Mouse (Mus musculus): ENCODE measurements around the gene Clca4b.
"Not testable (repeated sequence)": the region's sequence is repeated elsewhere in the genome, so short reads cannot be mapped to it uniquely, and the experiment has no call there.

Clca4b gene

DNA sequence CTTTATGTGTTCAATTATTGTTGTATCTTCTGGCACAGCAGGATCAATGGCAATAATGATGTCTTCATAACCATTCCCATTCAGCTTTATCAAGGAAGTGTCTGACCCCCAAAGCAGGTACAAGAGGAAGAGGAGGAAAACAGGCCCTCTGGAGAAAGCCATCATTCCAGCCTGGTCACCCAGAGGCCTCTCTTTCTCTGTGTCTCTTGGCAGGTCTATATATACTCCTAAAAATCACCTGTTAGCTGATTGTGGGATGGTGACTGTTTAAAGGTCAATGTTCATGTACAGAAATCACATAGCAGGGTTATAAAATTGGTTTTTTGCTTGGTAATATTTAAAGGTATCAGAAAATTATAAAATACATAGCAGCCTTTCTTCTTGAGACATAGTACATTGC, at the start of gene Clca4b:
Gene Clca4b (minus strand): TSS at position 195 of the 400 bp plus-strand sequence.
- no peak for DNase-seq (ENCODE audit: low read depth, low spot score)

- DNase-seq (ENCODE audit: low read depth, low spot score), result no peak
Measured at GRCm38 (mm10) chr3:144980551-144980950, 48.2 kb upstream of the Clca4b start.

- no peak for DNase-seq (ENCODE audit: low read depth, low spot score)
Measured at GRCm38 (mm10) chr3:144977631-144978030, 45.3 kb upstream of the Clca4b start.

DNA sequence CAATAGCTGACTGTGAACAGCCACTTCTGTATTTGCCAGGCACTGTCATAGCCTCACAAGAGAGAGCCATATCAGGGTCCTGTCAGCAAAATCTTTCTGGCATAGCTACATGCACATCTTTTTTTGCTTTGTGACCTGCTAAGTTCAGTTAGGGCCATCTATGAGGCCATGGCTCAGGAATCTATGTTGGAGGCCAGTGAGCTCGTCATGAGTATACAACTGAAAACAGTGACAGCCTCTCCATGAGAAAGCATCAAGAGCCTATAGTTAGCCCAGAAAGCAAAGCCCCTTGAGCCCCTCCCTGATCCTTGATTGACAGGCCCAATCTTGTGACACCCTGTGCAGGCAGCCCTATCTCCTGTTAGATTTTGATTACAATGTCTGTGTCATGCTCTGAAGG, 43.8 kb upstream of the Clca4b start:
- no peak for DNase-seq (ENCODE audit: low read depth, low spot score)

DNA sequence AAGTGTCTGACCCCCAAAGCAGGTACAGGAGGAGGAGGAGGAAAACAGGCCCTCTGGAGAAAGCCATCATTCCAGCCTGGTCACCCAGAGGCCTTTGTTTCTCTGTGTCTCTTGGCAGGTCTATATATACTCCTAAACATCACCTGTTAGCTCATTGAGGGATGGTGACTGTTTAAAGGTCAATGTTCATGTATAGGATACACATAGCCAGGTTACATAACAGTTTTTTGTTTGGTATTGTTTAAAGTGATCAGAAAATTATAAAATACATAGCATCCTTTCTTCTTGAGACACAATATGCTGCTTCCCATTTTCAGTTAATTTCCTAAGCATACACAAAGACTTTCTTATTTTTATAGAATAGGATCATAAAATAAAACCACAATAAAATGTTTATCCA, 42.6 kb upstream of the Clca4b start, which contains the start of gene Clca4a:
Gene Clca4a (minus strand): TSS at position 101 of the 400 bp plus-strand sequence.
- DNase-seq (ENCODE audit: low read depth, low spot score), result no peak

DNA sequence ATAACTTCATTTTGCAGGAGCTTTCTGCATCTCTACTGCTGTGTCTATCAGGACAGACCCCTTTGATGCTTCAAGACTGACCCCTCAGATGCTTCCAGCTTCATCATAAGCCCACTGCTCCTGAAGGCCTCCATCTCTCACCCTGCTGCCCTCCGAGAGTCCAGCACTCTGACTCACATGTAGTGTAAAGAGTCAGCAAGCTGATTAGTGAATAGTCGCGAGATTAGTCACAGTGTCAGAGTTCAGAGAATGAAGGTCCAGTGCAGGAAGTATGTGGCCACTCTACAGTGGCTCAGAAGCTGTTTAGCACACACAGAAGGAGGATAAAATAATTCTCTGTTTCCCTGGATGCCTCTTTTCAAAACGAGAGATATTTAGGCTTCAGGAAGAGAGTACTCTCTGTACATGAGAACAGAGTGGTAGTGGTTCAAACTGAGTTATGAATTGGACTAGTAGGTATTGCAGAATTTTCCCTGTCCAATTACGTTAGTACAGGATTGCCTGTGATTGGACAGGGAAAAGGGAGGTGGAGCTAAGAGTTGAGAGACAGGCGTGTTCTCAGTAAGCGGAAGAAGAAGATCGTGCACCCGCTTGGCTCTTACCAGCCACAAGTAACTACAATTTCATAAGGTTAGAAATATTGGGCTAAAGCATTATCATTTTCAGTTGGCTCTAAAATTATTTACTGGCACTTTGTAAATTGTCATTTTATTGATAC, 39.4 kb upstream of the Clca4b start:
- DNase-seq (ENCODE audit: low read depth, low spot score), result no peak

DNA sequence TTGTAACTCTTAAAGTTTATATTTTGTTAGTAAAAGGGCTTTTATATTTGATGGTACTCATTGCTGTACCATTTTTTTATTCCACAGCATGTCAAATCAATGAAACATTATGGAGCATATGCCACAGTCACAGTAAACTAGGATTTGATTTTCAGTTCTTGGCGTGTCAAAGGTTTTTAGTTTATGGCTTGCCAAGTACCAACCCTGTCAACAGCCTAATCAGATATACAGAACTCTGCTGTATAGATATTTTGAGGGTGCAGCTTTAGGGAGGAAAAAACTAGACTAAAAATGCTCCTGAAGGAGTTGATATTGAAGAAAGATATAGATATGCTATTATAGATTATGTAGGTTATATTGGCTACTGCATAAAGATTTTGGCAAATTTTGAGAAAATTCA, 37.4 kb upstream of the Clca4b start:
- DNase-seq (ENCODE audit: low read depth, low spot score), result no peak

DNA sequence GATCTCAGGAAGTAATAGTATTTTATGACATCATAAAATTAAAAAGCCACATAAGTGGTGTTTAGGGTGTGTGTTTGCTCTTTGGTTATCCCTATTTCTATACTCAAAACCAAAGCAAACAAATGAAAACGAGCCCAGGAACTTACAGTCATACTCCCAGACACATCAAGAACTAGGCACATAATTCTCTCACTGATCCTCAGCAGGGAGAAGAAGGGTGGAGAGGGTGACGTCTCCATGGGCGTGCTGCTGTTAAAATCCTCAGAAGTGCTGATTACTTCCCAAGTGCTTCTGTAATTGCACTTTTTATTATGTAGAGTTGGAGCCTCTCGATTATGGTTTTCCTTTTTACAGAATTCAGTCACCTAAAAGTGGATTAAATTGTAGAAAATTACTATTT, 33.7 kb upstream of the Clca4b start:
- DNase-seq (ENCODE audit: low read depth, low spot score), result no peak

DNA sequence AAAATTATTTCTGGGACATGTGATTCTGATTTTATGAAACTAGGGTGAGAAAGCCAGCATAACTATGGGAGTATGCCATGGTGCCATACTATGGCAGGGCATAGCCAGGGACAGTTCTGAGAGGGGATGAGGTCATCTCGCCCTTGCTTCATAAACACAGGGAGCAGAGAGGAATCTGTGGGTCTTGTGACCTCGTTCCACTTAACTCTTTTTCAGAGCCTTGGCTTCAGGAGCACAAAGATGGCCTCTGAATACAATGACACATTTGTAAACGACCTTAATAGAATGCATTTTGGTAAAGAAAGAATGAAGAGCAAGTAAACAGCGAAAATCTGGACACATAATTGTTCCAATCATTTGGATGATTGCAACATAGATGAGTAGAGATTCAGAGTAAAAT, 18.5 kb upstream of the Clca4b start:
- no peak for DNase-seq (ENCODE audit: low read depth, low spot score)

DNA sequence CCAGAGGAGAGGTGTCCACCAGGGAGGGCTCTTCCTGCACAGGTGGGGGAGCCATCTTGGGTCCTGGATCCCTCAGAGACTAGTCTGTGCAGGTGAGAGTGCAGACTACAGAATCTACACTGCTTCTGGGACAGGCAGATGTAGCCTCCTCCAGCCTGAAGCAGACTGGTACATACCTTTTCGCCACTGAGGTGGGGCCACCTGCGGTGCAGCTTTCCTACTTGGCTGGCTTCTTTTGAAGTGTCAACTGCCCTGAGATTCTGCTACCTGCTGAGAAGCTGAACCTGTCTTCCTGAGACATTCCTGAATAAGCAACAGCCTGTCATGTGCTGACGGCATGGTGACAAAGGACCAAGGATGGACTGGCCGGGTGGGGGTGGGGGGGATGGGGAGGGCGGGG, 15.0 kb upstream of the Clca4b start:
- DNase-seq (ENCODE audit: low read depth, low spot score), result not testable (repeated sequence)

- DNase-seq (ENCODE audit: low read depth, low spot score), result not testable (repeated sequence)
Measured at GRCm38 (mm10) chr3:144933625-144934024, 1.3 kb upstream of the Clca4b start.

DNA sequence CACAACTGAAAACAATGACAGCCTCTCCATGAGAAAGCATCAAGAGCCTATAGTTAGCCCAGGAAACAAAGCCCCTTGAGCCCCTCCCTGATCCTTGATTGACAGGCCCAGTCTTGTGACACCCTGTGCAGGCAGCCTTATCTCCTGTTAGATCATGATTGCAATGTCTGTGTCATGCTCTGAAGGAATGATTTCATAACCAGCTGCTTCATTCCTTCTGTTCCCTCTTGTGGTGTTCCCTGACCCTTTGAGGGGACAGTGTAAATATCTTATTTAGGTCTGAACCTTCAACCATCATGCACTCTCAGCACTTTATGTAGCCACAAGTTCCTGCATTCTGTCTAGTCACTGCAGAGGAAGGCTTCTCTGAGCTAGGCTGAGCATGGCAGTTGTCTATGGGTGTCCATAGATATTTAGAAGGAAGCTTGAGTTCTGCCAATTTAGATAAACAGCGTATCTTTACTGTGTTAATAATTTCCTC, 722 bp upstream of the Clca4b start:
- DNase-seq (ENCODE audit: low read depth, low spot score), result no peak

- DNase-seq (ENCODE audit: low read depth, low spot score), result no peak
Measured at GRCm38 (mm10) chr3:144914014-144914413, 18.3 kb downstream of the Clca4b start.

DNA sequence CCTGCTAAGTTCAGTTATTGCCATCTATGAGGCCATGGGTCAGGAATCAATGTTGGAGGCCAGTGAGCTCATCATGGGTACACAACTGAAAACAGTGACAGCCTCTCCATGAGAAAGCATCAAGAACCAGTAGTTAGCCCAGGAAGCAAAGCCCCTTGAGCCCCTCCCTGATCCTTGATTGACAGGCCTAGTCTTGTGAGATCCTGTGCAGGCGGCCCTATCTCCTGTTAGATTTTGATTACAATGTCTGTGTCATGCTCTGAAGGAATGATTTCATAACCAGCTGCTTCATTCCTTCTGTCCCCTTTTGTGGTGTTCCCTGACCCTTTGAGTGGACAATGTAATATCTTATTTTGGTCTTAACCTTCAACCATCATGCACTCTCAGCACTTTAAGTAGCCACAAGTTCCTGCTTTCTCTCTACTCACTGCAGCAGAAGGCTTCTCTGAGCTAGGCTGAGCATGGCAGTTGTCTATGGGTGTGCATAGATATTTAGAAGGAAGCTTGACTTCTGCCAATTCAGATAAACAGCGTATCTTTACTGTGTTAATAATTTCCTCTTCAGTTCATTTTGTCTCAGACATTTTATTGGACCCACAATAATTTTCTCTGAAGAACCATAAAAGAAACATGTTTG, 35.2 kb downstream of the Clca4b start:
- DNase-seq (ENCODE audit: low read depth, low spot score), result no peak

DNA sequence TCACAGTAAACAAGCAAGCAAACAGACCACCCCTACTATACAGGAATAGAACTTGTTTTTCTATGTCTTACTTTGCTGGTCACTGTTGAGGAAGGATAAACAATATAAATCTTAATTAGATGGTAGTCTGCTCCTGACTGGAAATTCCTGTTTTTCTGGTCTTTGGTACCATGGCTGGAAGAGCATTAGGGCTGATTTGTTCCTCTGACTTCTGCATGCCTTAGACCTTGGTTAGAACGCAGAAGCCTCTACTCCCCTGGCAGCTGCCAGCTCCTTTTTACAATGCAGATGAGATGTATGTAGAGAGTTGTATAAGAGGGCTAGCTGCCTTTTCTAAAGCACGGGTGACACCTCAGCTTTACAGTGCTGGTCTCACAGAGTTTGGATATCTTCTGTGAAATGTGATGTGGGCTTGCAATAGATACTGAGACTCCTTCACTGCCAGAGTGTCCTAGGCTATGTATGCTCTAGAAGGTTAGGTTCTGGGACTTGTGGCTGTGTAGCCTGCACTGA, 42.0 kb downstream of the Clca4b start:
- no peak for DNase-seq (ENCODE audit: low read depth, low spot score)

DNA sequence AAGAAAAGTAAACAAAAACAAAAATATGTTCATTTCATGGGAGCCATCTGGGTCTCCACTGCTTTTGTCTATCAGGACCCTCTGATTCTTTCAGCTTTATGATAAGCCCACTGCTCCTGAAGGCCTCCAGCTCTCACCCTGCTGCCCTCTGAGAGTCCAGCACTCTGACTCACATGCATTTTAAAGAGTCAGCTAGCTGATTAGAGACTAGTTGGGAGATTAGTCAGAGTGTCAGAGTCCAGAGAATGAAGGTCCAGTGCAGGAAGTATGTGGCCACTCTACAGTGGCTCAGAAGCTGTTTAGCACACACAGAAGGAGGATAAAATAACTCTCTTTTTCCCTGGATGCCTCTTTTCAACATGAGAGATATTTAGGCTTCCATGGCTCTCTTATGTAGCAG, 45.4 kb downstream of the Clca4b start:
- DNase-seq (ENCODE audit: low read depth, low spot score), result no peak

DNA sequence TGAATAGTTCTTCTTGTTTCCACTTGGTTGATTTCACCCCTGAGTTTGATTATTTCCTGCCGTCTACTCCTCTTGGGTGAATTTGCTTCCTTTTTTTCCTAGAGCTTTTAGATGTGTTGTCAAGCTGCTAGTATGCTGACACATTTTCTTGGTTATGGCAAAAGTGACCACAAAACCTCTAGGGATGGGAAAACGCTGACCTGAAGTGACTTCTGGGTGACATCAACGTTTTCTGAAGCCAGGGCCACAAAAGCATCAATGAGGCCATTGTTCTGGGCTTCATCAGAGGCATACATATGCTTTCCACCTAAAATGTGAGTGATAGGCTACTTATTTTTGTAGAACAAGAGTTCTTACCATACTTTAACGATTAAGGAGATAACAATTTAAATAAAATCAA, 60.3 kb downstream of the Clca4b start:
- not testable (repeated sequence) for DNase-seq (ENCODE audit: low read depth, low spot score)
